In genomic region chr5:36317641-36318368, GRCm38 (mm10) we compare ENCODE assay signal across 14 mouse cellular contexts.
A peak's percentile ranks its signal among the peaks of the same experiment; 100 is the strongest.
DNase-seq lines count a peak whose midpoint lies in the region; ATAC-seq and TF ChIP-seq lines count a peak whose summit lies in the region.
"Had no signal": no experiment of that assay in that cellular context is flagged by ENCODE, and none has a peak within 500 bp of the region (broad histone marks: within the 10 kb centered on the region; RNA-seq: fewer than 3 reads in every experiment).

No protein-coding gene starts in this region.

- H3K4me2 ChIP-seq in intestine, postnatal 0 days (replicated peaks; ENCODE audit: low read depth), result no peak overlapping the region
- H3K4me2 ChIP-seq in intestine, embryonic 15.5 days (replicated peaks), result no peak overlapping the region
- no peak overlapping the region for H3K4me2 ChIP-seq in stomach, postnatal 0 days (replicated peaks; ENCODE audit: low read depth)
- H3K4me2 ChIP-seq in forebrain, embryonic 16.5 days (ENCODE audit: low read length), result no peak overlapping the region
- H3K4me2 ChIP-seq: liver, embryonic 12.5 days; neural tube, embryonic 12.5 days had no signal

- H3K9ac ChIP-seq in intestine, postnatal 0 days (ENCODE audit: low read depth, low read length), result no peak overlapping the region
- H3K9ac ChIP-seq in intestine, embryonic 15.5 days, result no peak overlapping the region
- no peak overlapping the region for H3K9ac ChIP-seq in stomach, postnatal 0 days (ENCODE audit: low read length)
- H3K9ac ChIP-seq in forebrain, embryonic 16.5 days (replicated peaks; ENCODE audit: low read depth, low read length), result no peak overlapping the region
- H3K9ac ChIP-seq: liver, embryonic 12.5 days; neural tube, embryonic 12.5 days had no signal

- ATAC-seq in intestine, postnatal 0 days, result no peak
- no peak for ATAC-seq in intestine, embryonic 15.5 days
- no peak for ATAC-seq in stomach, postnatal 0 days (ENCODE audit: low FRiP score, low TSS enrichment)
- ATAC-seq in forebrain, embryonic 16.5 days, result no peak
- ATAC-seq: liver, embryonic 12.5 days had no signal

- no peaks in the 10 kb centered on the region for H3K36me3 ChIP-seq in intestine, postnatal 0 days (ENCODE audit: control insufficient read depth, insufficient read depth)
- no peaks in the 10 kb centered on the region for H3K36me3 ChIP-seq in intestine, embryonic 15.5 days
- H3K36me3 ChIP-seq in spleen, adult 2 months (ENCODE audit: control insufficient read depth, insufficient read depth, low read length), result no peaks in the 10 kb centered on the region
- H3K36me3 ChIP-seq in stomach, postnatal 0 days (ENCODE audit: control insufficient read depth, insufficient read depth, low read length), result no peaks in the 10 kb centered on the region
- H3K36me3 ChIP-seq in forebrain, embryonic 16.5 days (ENCODE audit: control insufficient read depth, insufficient read depth), result no peaks in the 10 kb centered on the region
- H3K36me3 ChIP-seq: liver, embryonic 12.5 days; neural tube, embryonic 12.5 days had no signal

- DNase-seq in spleen, adult 2 months (ENCODE audit: low read depth in 1 of 2, low spot score in 2 of 2), result peak in 1 of 2 experiments; percentile 15
- no peak for DNase-seq in spleen, postnatal 14 days (ENCODE audit: low spot score in 2 of 2)
- DNase-seq in stomach, postnatal 0 days (ENCODE audit: low spot score), result no peak
- DNase-seq in cerebellum, postnatal 10 days, result no peak
- DNase-seq: gastrocnemius, postnatal 25 days; heart, postnatal 14 days; kidney, postnatal 10 days had no signal

- H3K9me3 ChIP-seq in intestine, postnatal 0 days (ENCODE audit: control insufficient read depth), result no peaks in the 10 kb centered on the region
- H3K9me3 ChIP-seq in intestine, embryonic 15.5 days, result no peaks in the 10 kb centered on the region
- H3K9me3 ChIP-seq in stomach, postnatal 0 days (ENCODE audit: control insufficient read depth, low read length), result no peaks in the 10 kb centered on the region
- H3K9me3 ChIP-seq in forebrain, embryonic 16.5 days (ENCODE audit: control insufficient read depth, low read length), result no peaks in the 10 kb centered on the region
- H3K9me3 ChIP-seq: liver, embryonic 12.5 days; megakaryocyte, embryonic 14.5 days; neural tube, embryonic 12.5 days had no signal

- 62% methylated on average over 6 of the region's 6 CpGs for WGBS in intestine, postnatal 0 days
- 67% methylated on average over 6 of the region's 6 CpGs for WGBS in intestine, embryonic 15.5 days
- 55% methylated on average over 6 of the region's 6 CpGs for WGBS in spleen, adult 2 months
- WGBS in stomach, postnatal 0 days, result 63% methylated on average over 6 of the region's 6 CpGs
- 75% methylated on average over 6 of the region's 6 CpGs for WGBS in forebrain, embryonic 16.5 days

- no peaks in the 10 kb centered on the region for H3K4me1 ChIP-seq in intestine, postnatal 0 days (replicated peaks; ENCODE audit: control insufficient read depth, insufficient read depth, low read length)
- H3K4me1 ChIP-seq in intestine, embryonic 15.5 days (replicated peaks), result peaks cover 30% of the 10 kb centered on the region
- H3K4me1 ChIP-seq in spleen, adult 2 months (ENCODE audit: control insufficient read depth, insufficient read depth, insufficient read length), result peaks cover 16% of the 10 kb centered on the region; the same call in 1 of the 2 replicates
- H3K4me1 ChIP-seq in cortical plate, adult 2 months (ENCODE audit: control insufficient read depth, insufficient read depth, low read length), result peaks cover 5% of the 10 kb centered on the region
- peaks cover 7% of the 10 kb centered on the region for H3K4me1 ChIP-seq in stomach, postnatal 0 days (replicated peaks; ENCODE audit: control insufficient read depth, insufficient read depth)
- H3K4me1 ChIP-seq in forebrain, embryonic 16.5 days (replicated peaks; ENCODE audit: control insufficient read depth, insufficient read depth, low read length), result peaks cover 14% of the 10 kb centered on the region
- H3K4me1 ChIP-seq: megakaryocyte, embryonic 14.5 days had no signal

- H3K4me3 ChIP-seq in intestine, postnatal 0 days (ENCODE audit: low read depth, low read length), result no peak overlapping the region
- no peak overlapping the region for H3K4me3 ChIP-seq in intestine, embryonic 15.5 days (replicated peaks)
- no peak overlapping the region for H3K4me3 ChIP-seq in spleen, adult 2 months (ENCODE audit: extremely low read depth, insufficient read depth, insufficient read length)
- no peak overlapping the region for H3K4me3 ChIP-seq in cortical plate, adult 2 months (ENCODE audit: insufficient read depth, low read length)
- no peak overlapping the region for H3K4me3 ChIP-seq in stomach, postnatal 0 days (ENCODE audit: low read depth, low read length)
- no peak overlapping the region for H3K4me3 ChIP-seq in forebrain, embryonic 16.5 days (replicated peaks; ENCODE audit: low read length)
- H3K4me3 ChIP-seq: liver, embryonic 12.5 days; megakaryocyte, embryonic 14.5 days; neural tube, embryonic 12.5 days had no signal

- no peak overlapping the region for H3K27ac ChIP-seq in intestine, postnatal 0 days (ENCODE audit: low read depth, low read length)
- no peak overlapping the region for H3K27ac ChIP-seq in intestine, embryonic 15.5 days
- H3K27ac ChIP-seq in spleen, adult 2 months (ENCODE audit: insufficient read depth, low read length), result peak overlapping the region; percentile 72
- H3K27ac ChIP-seq in cortical plate, adult 2 months (ENCODE audit: insufficient read depth, low read length), result no peak overlapping the region
- H3K27ac ChIP-seq in stomach, postnatal 0 days (replicated peaks), result no peak overlapping the region
- H3K27ac ChIP-seq in forebrain, embryonic 16.5 days (ENCODE audit: low read length), result no peak overlapping the region
- H3K27ac ChIP-seq: liver, embryonic 12.5 days; neural tube, embryonic 12.5 days had no signal

- H3K27me3 ChIP-seq in intestine, postnatal 0 days (replicated peaks; ENCODE audit: control insufficient read depth, insufficient read depth, low read length), result no peaks in the 10 kb centered on the region
- no peaks in the 10 kb centered on the region for H3K27me3 ChIP-seq in intestine, embryonic 15.5 days (replicated peaks)
- H3K27me3 ChIP-seq in spleen, adult 2 months (ENCODE audit: control insufficient read depth, insufficient read depth, low read length), result no peaks in the 10 kb centered on the region
- no peaks in the 10 kb centered on the region for H3K27me3 ChIP-seq in stomach, postnatal 0 days (ENCODE audit: control insufficient read depth, insufficient read depth, low read length)
- H3K27me3 ChIP-seq in forebrain, embryonic 16.5 days (replicated peaks; ENCODE audit: control insufficient read depth, insufficient read depth, low read length), result no peaks in the 10 kb centered on the region
- H3K27me3 ChIP-seq: liver, embryonic 12.5 days; neural tube, embryonic 12.5 days had no signal

- peak; percentile 71 for TF ChIP-seq CTCF in intestine, postnatal 0 days (IDR thresholded peaks at IDR 0.05; ENCODE audit: low read depth)
- no peak for TF ChIP-seq CTCF in spleen, adult 2 months (IDR thresholded peaks at IDR 0.05; ENCODE audit: extremely low read depth, insufficient read depth, insufficient read length, insufficient replicate concordance)
- TF ChIP-seq CTCF in cortical plate, adult 2 months (IDR thresholded peaks at IDR 0.05; ENCODE audit: extremely low read depth, insufficient read depth, low read length), result peak; percentile 14; the same call in 1 of the 2 replicates
- TF ChIP-seq CTCF in stomach, postnatal 0 days (IDR thresholded peaks at IDR 0.05; ENCODE audit: low read depth), result peak; percentile 56

- no peak for TF ChIP-seq POLR2A in spleen, adult 2 months (IDR thresholded peaks at IDR 0.05; ENCODE audit: low read depth, low read length)
- no peak for TF ChIP-seq POLR2A in cortical plate, adult 2 months (IDR thresholded peaks at IDR 0.05; ENCODE audit: extremely low read depth, insufficient read depth, low read length)

- no peak for TF ChIP-seq EP300 in stomach, postnatal 0 days (optimal IDR thresholded peaks at IDR 0.05)
